16 mouse cellular contexts compared by ENCODE assay signal in genomic region chr10:115978992-115979391, GRCm38 (mm10). TPM values are rescaled to one million over a fixed set of nuclear protein-coding genes. Genes with fewer than 3 reads are reported as not detected.
DNase-seq lines count a peak whose midpoint lies in the region; ATAC-seq and TF ChIP-seq lines count a peak whose summit lies in the region.
"Had no signal": no experiment of that assay in that cellular context is flagged by ENCODE, and none has a peak within 500 bp of the region (broad histone marks: within the 10 kb centered on the region; RNA-seq: fewer than 3 reads in every experiment).

No protein-coding gene starts in this region.

- H3K36me3 ChIP-seq in limb, embryonic 14.5 days (ENCODE audit: control insufficient read depth, insufficient read depth, low read length) = no peaks in the 10 kb centered on the region
- no peaks in the 10 kb centered on the region for H3K36me3 ChIP-seq in limb, embryonic 10.5 days
- no peaks in the 10 kb centered on the region for H3K36me3 ChIP-seq in liver, embryonic 11.5 days (ENCODE audit: control insufficient read depth, insufficient read depth, low read length)
- H3K36me3 ChIP-seq: G1E had no signal

- peak; percentile 62 for ATAC-seq in limb, embryonic 14.5 days (ENCODE audit: low FRiP score, low read depth)
- no peak for ATAC-seq in liver, embryonic 11.5 days (replicated peaks; ENCODE audit: low FRiP score)
- ATAC-seq: hindbrain, embryonic 16.5 days had no signal

- TF ChIP-seq CTCF in embryonic fibroblast, embryonic 13.5 days (IDR thresholded peaks at IDR 0.05; ENCODE audit: borderline replicate concordance, insufficient read depth, low read length) = no peak

- H3K4me1 ChIP-seq in limb, embryonic 14.5 days (ENCODE audit: control insufficient read depth, insufficient read depth, low read length) = no peaks in the 10 kb centered on the region
- H3K4me1 ChIP-seq in limb, embryonic 10.5 days = no peaks in the 10 kb centered on the region
- H3K4me1 ChIP-seq in embryonic fibroblast, embryonic 13.5 days (ENCODE audit: control insufficient read depth, insufficient read depth, low read length) = no peaks in the 10 kb centered on the region
- H3K4me1 ChIP-seq in liver, embryonic 11.5 days (replicated peaks; ENCODE audit: control insufficient read depth, insufficient read depth, low read length) = no peaks in the 10 kb centered on the region
- H3K4me1 ChIP-seq: megakaryocyte, embryonic 14.5 days had no signal

- no peak overlapping the region for H3K27ac ChIP-seq in limb, embryonic 14.5 days (replicated peaks; ENCODE audit: low read depth, low read length)
- H3K27ac ChIP-seq in limb, embryonic 10.5 days = no peak overlapping the region
- H3K27ac ChIP-seq in embryonic fibroblast, embryonic 13.5 days (ENCODE audit: insufficient read depth, low read length) = peak overlapping the region; percentile 17; the same call in 1 of the 2 replicates
- no peak overlapping the region for H3K27ac ChIP-seq in liver, embryonic 11.5 days (ENCODE audit: low read depth, low read length)
- H3K27ac ChIP-seq: liver, embryonic 14.5 days had no signal

- no peak overlapping the region for H3K9ac ChIP-seq in limb, embryonic 14.5 days (ENCODE audit: low read depth, low read length, severe bottlenecking)
- H3K9ac ChIP-seq in liver, embryonic 11.5 days (ENCODE audit: low read depth, low read length) = no peak overlapping the region
- H3K9ac ChIP-seq: liver, embryonic 14.5 days had no signal

- 35% methylated on average over 7 of the region's 7 CpGs for WGBS in limb, embryonic 14.5 days
- WGBS in limb, embryonic 10.5 days = 72% methylated on average over 7 of the region's 7 CpGs
- WGBS in liver, embryonic 11.5 days = 62% methylated on average over 7 of the region's 7 CpGs

- peak; percentile 71 for DNase-seq in limb, embryonic 14.5 days (ENCODE audit: low spot score)
- no peak for DNase-seq in limb, embryonic 10.5 days (ENCODE audit: low spot score)
- peak; percentile 16 to 24 for DNase-seq in gastrocnemius, adult 8-10 months (ENCODE audit: low spot score in 2 of 2)
- DNase-seq in heart, postnatal 14 days = peak; percentile 25 to 30
- DNase-seq in spleen, postnatal 14 days (ENCODE audit: low spot score in 2 of 2) = no peak
- no peak for DNase-seq in embryo, embryonic 10 days (ENCODE audit: low spot score)
- no peak for DNase-seq in liver, embryonic 11.5 days (ENCODE audit: low spot score)
- DNase-seq: adrenal gland, adult 2 months; cerebellum, adult 9-11 months; kidney, adult 11 months; kidney, postnatal 36 days had no signal

- H3K4me2 ChIP-seq in limb, embryonic 14.5 days (replicated peaks; ENCODE audit: low read depth, low read length, severe bottlenecking) = no peak overlapping the region
- H3K4me2 ChIP-seq in liver, embryonic 11.5 days = no peak overlapping the region

- H3K4me3 ChIP-seq in limb, embryonic 14.5 days (replicated peaks; ENCODE audit: low read length) = no peak overlapping the region
- no peak overlapping the region for H3K4me3 ChIP-seq in limb, embryonic 10.5 days
- H3K4me3 ChIP-seq in embryonic fibroblast, embryonic 13.5 days (ENCODE audit: insufficient read depth, low read length) = no peak overlapping the region
- H3K4me3 ChIP-seq in liver, embryonic 11.5 days (ENCODE audit: low read depth, low read length) = no peak overlapping the region
- H3K4me3 ChIP-seq: megakaryocyte, embryonic 14.5 days had no signal

- no peak for TF ChIP-seq POLR2A in limb, embryonic 14.5 days (IDR thresholded peaks at IDR 0.05; ENCODE audit: borderline replicate concordance, extremely low read depth, insufficient read depth, insufficient read length)
- no peak for TF ChIP-seq POLR2A in embryonic fibroblast, embryonic 13.5 days (IDR thresholded peaks at IDR 0.05; ENCODE audit: low read depth, low read length)

- intact Hi-C loops in heart, postnatal 14 days (cut with DNase I) = no loop called here

- no peaks in the 10 kb centered on the region for H3K27me3 ChIP-seq in limb, embryonic 14.5 days (ENCODE audit: control insufficient read depth, insufficient read depth, low read length)
- no peaks in the 10 kb centered on the region for H3K27me3 ChIP-seq in limb, embryonic 10.5 days (ENCODE audit: low read depth, poor library complexity, severe bottlenecking)
- no peaks in the 10 kb centered on the region for H3K27me3 ChIP-seq in liver, embryonic 11.5 days (replicated peaks; ENCODE audit: control insufficient read depth, insufficient read depth, low read length)
- H3K27me3 ChIP-seq: megakaryocyte, embryonic 14.5 days had no signal

- H3K9me3 ChIP-seq in limb, embryonic 14.5 days (ENCODE audit: control insufficient read depth, low read length) = no peaks in the 10 kb centered on the region
- H3K9me3 ChIP-seq in limb, embryonic 10.5 days (replicated peaks) = no peaks in the 10 kb centered on the region
- H3K9me3 ChIP-seq in liver, embryonic 11.5 days (ENCODE audit: control insufficient read depth, low read length) = no peaks in the 10 kb centered on the region

RNA-seq across cellular contexts. Expression of gene Ptprr, which starts 39.0 kb away (rescaled TPM):
- 0.15 and 0.16 TPM in 2 replicates for polyA plus RNA-seq in limb, embryonic 14.5 days (2012; rRNA removed)
- 0.41 and 0.55 TPM in 2 replicates for polyA plus RNA-seq in limb, embryonic 14.5 days (2014; fragmentation: Nextera tagmentation; extraction: Ambion mirVana)
- polyA plus RNA-seq in limb, embryonic 10.5 days (2016; fragmentation: Nextera tagmentation; extraction: Ambion mirVana) = 0.08 and 0.20 TPM in 2 replicates
- 0.56 TPM in 1 of 2 replicates, not detected in the other for polyA plus RNA-seq in embryonic fibroblast, embryonic 13.5 days (2011; ENCODE audit: insufficient read length, low read depth, missing spikeins)
- under 1 TPM; 0.36 to 0.73 (median 0.39) TPM for total RNA-seq in gastrocnemius, adult 8-10 months (2022)
- total RNA-seq in heart, postnatal 14 days (2021) = 1 to 10 TPM; 1.9 TPM
- polyA plus RNA-seq in liver, embryonic 11.5 days (2014; fragmentation: Nextera tagmentation; extraction: Ambion mirVana) = 0.06 and 0.15 TPM in 2 replicates
- polyA plus RNA-seq: G1E had no signal

Comparison
In these comparisons a context has a peak if more than half of its experiments do, and no peak if none do; other contexts are left out.
1. DNase-seq: peak in limb, embryonic 14.5 days (single experiment), gastrocnemius, adult 8-10 months (2 of 2) and heart, postnatal 14 days (2 of 2); none in limb, embryonic 10.5 days (single experiment), spleen, postnatal 14 days (0 of 2), embryo, embryonic 10 days (single experiment) and liver, embryonic 11.5 days (single experiment).